Mouse (Mus musculus) kidney, embryonic 15.5 days (tissue): ENCODE measurements at regions not wholly inside any gene's neighbourhood (a gene's known extent, or its start where the extent isn't known, plus 50 kb on each side); places are given as distances from the start of the nearest gene placed in this dataset.

Experiments used
- ATAC-seq: fragments of 200-750 bp; cut with Nextera tagmentation; replicated peaks from 2 replicates; pipeline ENCODE4 v1.8.0; 2017; ENCODE audit warnings: moderate TSS enrichment; ENCODE audit not compliant: low FRiP score
- H3K27ac ChIP-seq: fragments of 300-500 bp; sonication (generic); 2 replicates; pipeline ENCODE4 v1.5.1; 2015; ENCODE audit warnings: mild to moderate bottlenecking, inconsistent platforms
- H3K27me3 ChIP-seq: fragments of 300-500 bp; sonication (generic); 2 replicates; pipeline ENCODE4 v1.6.1; 2015; ENCODE audit warnings: inconsistent platforms
- H3K36me3 ChIP-seq: fragments of 300-500 bp; sonication (generic); 2 replicates; pipeline ENCODE4 v1.6.1; 2015; ENCODE audit warnings: inconsistent platforms
- H3K4me1 ChIP-seq: fragments of 300-500 bp; sonication (generic); 2 replicates; pipeline ENCODE4 v1.6.1; 2015; ENCODE audit warnings: inconsistent platforms
- H3K4me2 ChIP-seq: fragments of 300-500 bp; sonication (generic); 2 replicates; pipeline ENCODE4 v1.6.1; 2015; ENCODE audit warnings: moderate library complexity, mild to moderate bottlenecking, inconsistent platforms
- H3K4me3 ChIP-seq: fragments of 300-500 bp; sonication (generic); replicated peaks from 2 replicates; pipeline ENCODE4 v1.5.1; 2015; ENCODE audit warnings: mild to moderate bottlenecking, inconsistent platforms
- H3K9ac ChIP-seq: fragments of 300-500 bp; sonication (generic); 2 replicates; pipeline ENCODE4 v1.6.1; 2015; ENCODE audit warnings: mild to moderate bottlenecking, inconsistent platforms
- H3K9me3 ChIP-seq: fragments of 300-500 bp; sonication (generic); replicated peaks from 2 replicates; pipeline ENCODE4 v1.6.1; 2016; ENCODE audit warnings: inconsistent platforms
- WGBS: fragments of 180-500 bp; shearing (Covaris S2); methylation state at CpG from one replicate; pipeline ENCODE4 v1.1.7; 2015; ENCODE audit warnings: mixed read lengths; 5-methylcytosine and 5-hydroxymethylcytosine counted together

DNA sequence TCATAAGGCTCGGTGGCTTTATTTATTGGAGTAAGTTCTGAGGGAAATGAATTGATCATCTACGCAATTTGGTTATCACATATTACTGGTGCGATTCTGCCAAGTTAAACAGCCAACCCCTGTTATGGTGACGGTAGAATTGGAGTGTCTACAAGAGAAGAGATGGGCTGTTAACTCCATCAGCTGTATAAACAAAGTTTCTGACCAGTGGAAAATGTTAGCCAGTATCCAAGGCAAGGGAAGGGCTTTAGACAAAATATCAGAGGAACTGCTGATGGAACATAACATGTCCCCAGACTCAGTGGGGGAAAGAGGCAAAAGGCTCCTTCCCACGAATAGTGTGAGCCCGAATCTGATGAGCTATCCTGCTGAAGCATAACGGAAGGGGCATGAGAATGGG is 560.9 kb downstream of the Ebf1 start:
- WGBS: 72% methylated on average over 7 of the region's 7 CpGs
- ATAC-seq: no peak

DNA sequence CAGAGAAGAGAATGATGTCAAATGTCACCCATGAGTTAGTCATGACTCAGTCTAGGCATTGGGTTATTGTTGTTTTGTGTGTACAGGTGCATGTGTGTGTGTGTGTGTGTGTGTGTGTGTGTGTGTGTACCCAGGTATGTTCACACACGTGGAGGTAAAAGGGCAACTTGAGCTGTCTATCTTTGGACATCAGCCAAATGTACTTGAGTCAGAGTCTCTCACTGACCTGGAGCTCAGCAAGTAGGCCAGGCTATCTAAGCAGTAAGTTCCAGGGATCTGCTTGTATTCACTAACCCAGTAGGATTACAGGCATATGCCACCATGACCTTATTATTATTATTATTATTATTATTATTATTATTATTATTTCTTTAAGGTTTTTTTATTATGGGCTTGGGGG is 561.9 kb downstream of the Ebf1 start:
- no peaks in the 10 kb centered on the region for H3K9me3 ChIP-seq
- no peak overlapping the region for H3K9ac ChIP-seq
- no peaks in the 10 kb centered on the region for H3K36me3 ChIP-seq
- peaks cover 6% of the 10 kb centered on the region for H3K4me1 ChIP-seq
- WGBS: 86% methylated on average over 1 of the region's 1 CpGs
- no peak overlapping the region for H3K4me2 ChIP-seq
- H3K27me3 ChIP-seq: no peaks in the 10 kb centered on the region
- no peak overlapping the region for H3K4me3 ChIP-seq
- no peak for ATAC-seq
- no peak overlapping the region for H3K27ac ChIP-seq

More for the DNA sequence above, 560.9 kb downstream of the Ebf1 start:
- peaks cover 6% of the 10 kb centered on the region for H3K4me1 ChIP-seq
- H3K4me2 ChIP-seq: no peak overlapping the region
- H3K36me3 ChIP-seq: no peaks in the 10 kb centered on the region
- no peak overlapping the region for H3K9ac ChIP-seq
- no peak overlapping the region for H3K27ac ChIP-seq
- H3K27me3 ChIP-seq: no peaks in the 10 kb centered on the region
- no peak overlapping the region for H3K4me3 ChIP-seq
- no peaks in the 10 kb centered on the region for H3K9me3 ChIP-seq

DNA sequence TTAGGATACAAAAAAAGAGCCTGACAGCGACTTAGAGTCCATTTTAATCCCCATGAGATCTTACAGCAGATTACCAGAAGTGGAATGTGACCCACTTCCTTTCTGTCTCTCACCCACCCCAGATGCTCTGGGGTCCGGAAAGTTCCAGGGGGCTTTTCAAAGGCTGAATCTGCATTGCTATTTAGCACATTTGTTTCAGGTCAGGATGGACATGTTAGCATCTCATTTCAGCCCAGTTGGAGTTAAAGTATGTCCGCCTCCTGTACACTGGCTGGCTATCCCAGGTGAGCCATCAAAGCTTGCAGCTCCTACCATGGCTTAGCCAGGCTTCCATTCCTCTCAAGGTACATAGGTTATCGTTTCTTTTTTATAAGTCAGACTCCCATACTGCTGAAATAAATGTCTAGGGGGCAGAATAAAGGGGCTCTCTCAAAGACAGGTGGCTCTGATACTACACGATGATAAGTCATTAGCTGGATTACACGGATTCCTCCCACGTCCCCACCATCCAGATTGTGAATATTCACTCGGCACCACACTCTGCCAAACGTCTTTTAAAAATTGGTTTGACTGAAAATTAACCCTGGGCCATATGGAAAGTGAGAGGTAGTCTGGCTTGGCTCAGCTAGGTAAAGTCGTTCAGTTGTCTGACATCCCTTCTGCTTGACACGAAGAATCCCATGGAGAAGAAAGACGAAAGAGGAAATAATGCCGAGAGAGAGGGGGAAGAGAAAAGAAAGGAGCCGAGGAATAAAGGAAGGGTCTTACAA is 573.7 kb downstream of the Ebf1 start:
- Histone ChIP-seq H3K36me3 (no peaks in the 10 kb centered on the region), H3K9me3 (no peaks in the 10 kb centered on the region), H3K9ac (no peak overlapping the region), H3K4me2 (no peak overlapping the region), H3K4me3 (no peak overlapping the region), H3K4me1 (no peaks in the 10 kb centered on the region), H3K27me3 (no peaks in the 10 kb centered on the region), H3K27ac (no peak overlapping the region)
- ATAC-seq: no peak
- 75% methylated on average over 14 of the region's 14 CpGs for WGBS

DNA sequence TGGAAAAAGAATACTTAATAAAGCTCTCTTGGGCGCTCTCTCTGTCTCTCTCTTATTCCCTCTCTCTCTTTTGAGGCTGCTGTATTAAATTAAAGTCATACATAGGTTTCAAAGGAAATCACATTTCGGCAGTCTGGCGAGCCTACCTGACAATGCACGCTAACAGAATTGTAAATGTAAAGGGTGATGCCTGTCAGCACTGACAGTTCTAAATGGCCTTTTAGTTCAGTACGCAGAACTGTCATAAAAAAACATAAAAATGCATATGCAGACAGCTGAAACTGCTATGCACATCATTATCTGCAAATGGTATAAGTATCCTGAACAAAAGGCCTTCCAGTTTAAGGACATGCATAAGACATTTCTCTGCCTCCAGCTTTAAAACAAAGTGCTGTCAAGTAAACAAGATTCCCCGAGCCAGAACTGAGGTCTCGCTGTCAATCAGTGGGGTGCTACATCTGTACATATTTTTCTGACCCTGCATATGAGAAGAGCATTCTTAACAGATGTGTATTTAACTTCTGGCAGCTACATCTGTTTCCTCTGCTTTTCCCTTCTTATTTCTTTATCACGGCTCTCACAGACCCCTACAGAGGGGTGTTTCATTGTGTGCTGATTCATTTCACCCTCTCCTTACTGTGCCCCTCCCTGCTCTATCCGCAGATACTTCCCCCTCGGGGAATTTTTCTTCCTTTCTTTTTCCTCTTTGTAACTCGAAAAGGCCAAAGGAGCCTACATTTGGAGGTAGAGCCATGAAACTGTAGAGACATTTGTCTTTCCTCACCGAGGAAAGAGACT is 574.5 kb downstream of the Ebf1 start:
- no peak overlapping the region for H3K4me2 ChIP-seq
- no peak for ATAC-seq
- H3K27me3 ChIP-seq: no peaks in the 10 kb centered on the region
- no peak overlapping the region for H3K27ac ChIP-seq
- no peaks in the 10 kb centered on the region for H3K9me3 ChIP-seq
- no peak overlapping the region for H3K4me3 ChIP-seq
- H3K9ac ChIP-seq: no peak overlapping the region
- WGBS: 72% methylated on average over 12 of the region's 12 CpGs
- no peaks in the 10 kb centered on the region for H3K36me3 ChIP-seq
- no peaks in the 10 kb centered on the region for H3K4me1 ChIP-seq

DNA sequence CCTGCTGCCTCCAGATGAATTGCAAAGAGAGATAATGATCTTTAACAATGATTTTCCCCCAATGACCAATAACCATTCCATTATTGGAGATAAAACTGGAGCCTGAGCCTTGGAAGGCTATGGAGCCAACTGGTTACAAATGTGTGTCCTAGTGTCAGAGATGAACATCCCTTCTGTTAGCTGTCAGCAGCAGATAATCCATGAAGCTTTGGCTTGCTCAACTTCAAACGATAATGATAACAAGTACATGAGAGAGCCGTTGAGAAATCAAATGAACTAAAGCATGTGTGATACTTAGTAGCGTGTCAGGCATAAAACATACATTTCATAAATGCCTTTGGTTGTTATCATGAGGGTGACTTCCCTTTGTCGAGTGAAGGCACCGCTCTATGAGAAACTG is 576.2 kb downstream of the Ebf1 start:
- Histone ChIP-seq H3K9me3 (no peaks in the 10 kb centered on the region), H3K4me3 (no peak overlapping the region), H3K27ac (no peak overlapping the region), H3K36me3 (no peaks in the 10 kb centered on the region), H3K4me2 (no peak overlapping the region), H3K9ac (no peak overlapping the region), H3K27me3 (no peaks in the 10 kb centered on the region), H3K4me1 (no peaks in the 10 kb centered on the region)
- ATAC-seq: no peak
- 89% methylated on average over 5 of the region's 5 CpGs for WGBS

DNA sequence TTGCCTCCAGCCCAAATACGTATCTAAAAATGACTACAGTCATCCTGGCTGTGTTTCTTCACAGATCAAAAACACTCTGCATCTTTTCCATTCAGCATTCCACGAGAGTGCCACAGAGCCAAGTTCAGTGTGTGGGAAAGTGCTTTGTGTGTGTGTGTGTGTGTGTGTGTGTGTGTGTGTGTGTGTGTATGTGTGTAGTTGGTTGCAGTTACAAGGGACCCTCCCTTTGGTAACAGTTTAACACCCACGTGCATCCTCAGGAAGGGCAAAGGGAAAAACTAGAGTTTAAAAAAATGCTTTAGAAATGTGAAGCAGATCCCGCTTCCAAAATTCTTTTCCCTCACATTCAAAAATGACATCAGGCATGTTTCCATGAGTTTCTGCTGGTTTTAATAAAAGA is 582.4 kb downstream of the Ebf1 start:
- Histone ChIP-seq H3K4me2 (no peak overlapping the region), H3K27ac (no peak overlapping the region), H3K36me3 (no peaks in the 10 kb centered on the region), H3K4me3 (no peak overlapping the region), H3K27me3 (no peaks in the 10 kb centered on the region), H3K4me1 (no peaks in the 10 kb centered on the region), H3K9ac (no peak overlapping the region), H3K9me3 (no peaks in the 10 kb centered on the region)
- WGBS: 77% methylated on average over 4 of the region's 4 CpGs
- ATAC-seq: no peak

DNA sequence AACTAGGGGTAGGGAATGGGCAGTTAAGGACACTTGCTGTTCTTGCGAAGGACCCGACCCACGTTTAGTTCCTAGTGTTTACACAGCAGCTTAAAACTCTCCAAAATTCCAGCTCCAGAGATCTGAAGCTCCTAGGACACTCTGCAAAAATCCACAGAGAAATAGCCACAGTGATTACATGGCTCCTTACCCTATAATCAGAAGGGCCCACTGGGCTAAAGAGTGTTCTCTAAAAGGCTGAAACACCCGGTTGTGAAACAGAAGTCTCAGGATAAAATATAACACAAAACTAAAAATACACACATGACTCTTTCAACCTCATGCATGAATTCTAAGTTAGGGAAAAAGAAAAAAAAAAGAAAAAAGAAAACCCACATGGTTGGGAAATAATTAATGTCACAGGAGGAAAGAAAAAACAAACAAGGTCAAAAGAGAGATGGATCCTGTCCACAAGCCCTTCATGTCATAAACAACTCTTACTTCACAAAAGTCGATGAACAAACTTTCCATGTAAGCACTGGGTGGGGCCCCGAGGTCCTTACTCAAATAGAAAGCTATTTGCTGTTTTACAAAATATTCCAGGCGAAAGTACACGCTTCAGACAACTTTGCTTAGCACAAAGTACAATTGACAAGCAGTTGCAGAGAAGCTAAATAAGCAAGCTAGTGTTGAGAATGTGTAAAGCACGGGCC is 583.7 kb downstream of the Ebf1 start:
- Histone ChIP-seq H3K9ac (no peak overlapping the region), H3K27ac (no peak overlapping the region), H3K9me3 (no peaks in the 10 kb centered on the region), H3K4me2 (no peak overlapping the region), H3K4me1 (no peaks in the 10 kb centered on the region), H3K4me3 (no peak overlapping the region), H3K36me3 (no peaks in the 10 kb centered on the region), H3K27me3 (no peaks in the 10 kb centered on the region)
- no peak for ATAC-seq
- WGBS: 59% methylated on average over 9 of the region's 9 CpGs

DNA sequence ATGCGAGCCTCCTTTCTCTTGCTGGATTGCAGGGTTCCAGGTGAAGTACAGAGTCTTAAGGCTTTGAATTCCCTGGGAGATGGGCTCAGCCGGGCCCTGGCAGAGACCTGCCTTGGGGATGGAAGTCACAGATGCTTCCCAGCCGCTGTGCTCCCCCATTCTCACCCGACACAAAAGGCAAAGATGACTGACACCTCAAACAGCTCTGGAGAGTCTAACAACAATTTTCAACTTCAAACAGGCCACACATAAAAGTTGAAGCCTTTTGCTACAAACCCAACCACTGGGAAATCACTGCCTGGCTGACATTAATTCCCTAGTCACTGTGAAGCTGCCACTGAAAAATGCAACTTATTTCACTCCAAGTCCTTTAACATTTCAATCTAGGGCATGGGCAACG is 586.3 kb downstream of the Ebf1 start:
- no peaks in the 10 kb centered on the region for H3K27me3 ChIP-seq
- no peak overlapping the region for H3K4me2 ChIP-seq
- H3K4me1 ChIP-seq: no peaks in the 10 kb centered on the region
- H3K27ac ChIP-seq: no peak overlapping the region
- no peak overlapping the region for H3K4me3 ChIP-seq
- H3K9ac ChIP-seq: no peak overlapping the region
- H3K9me3 ChIP-seq: no peaks in the 10 kb centered on the region
- no peak for ATAC-seq
- no peaks in the 10 kb centered on the region for H3K36me3 ChIP-seq
- WGBS: 72% methylated on average over 5 of the region's 5 CpGs

DNA sequence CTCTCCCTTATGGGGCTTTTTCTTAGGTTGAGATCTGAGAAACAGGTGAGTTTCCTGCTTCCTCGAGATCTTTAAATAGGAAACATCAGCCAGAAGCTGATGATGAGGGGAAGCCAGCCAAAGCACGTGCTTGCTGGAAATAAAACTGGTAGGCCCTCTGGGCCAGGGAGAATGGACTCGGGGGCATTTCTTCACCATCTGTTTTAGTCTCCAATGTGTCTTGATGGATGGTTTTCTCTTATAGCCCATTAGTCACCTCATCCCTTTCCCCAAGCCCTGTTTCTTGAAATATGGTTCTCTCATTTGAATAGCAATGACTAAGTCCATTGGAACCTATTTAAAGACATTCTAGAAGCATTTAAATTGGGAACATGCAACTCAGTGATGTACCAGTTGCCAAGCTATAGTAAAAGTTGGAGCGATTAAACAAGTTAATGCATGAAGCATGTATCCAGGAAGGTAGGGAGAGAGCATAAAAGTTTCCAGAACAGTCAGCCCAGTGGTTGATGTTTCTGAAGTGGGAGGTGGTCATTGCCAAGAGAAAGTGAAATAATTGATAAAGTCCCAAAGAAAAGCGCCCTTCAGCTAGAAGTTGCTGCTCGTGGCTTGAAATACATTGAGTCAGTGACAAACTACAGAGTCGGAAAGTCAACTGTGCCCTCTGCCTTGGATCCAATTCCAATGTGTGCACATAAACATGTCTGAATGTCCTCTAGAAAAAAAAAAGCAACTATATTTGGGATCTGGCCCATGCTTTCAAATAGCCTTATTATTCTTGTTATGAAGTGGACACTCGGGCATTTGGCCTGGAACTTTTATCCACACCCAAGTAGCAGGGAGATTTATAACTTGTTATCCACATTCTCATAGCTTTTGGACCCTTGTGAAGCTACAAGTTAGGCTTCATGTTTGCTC is 589.8 kb downstream of the Ebf1 start:
- no peak for ATAC-seq

DNA sequence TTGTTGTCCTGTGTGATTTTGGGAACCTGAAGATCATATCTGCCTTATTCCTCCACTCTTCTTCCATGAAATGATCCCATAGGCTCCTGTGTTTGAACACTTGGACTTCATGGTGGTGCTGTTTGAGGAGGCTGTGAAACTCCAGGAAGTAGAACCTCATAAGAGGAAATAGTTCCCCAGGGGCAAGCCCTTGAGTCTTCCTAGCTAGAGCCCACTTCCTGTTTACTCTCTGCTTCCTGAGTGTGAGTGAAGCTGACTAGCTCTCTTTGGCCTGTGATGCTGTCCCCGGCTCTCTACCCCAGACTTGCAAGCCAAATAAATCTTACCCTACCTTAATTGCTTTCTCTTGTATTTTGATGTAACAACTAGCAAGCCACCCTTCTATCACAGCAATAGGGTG is 597.0 kb downstream of the Ebf1 start:
- no peaks in the 10 kb centered on the region for H3K4me1 ChIP-seq
- no peak overlapping the region for H3K9ac ChIP-seq
- no peaks in the 10 kb centered on the region for H3K36me3 ChIP-seq
- 59% methylated on average over 1 of the region's 1 CpGs for WGBS
- H3K4me2 ChIP-seq: no peak overlapping the region
- ATAC-seq: no peak
- no peak overlapping the region for H3K27ac ChIP-seq
- H3K9me3 ChIP-seq: no peaks in the 10 kb centered on the region
- no peaks in the 10 kb centered on the region for H3K27me3 ChIP-seq
- no peak overlapping the region for H3K4me3 ChIP-seq

More for the DNA sequence above, 589.8 kb downstream of the Ebf1 start:
- no peaks in the 10 kb centered on the region for H3K4me1 ChIP-seq
- H3K9me3 ChIP-seq: no peaks in the 10 kb centered on the region
- no peaks in the 10 kb centered on the region for H3K27me3 ChIP-seq
- H3K36me3 ChIP-seq: no peaks in the 10 kb centered on the region
- WGBS: 70% methylated on average over 8 of the region's 8 CpGs
- H3K4me2 ChIP-seq: no peak overlapping the region
- H3K4me3 ChIP-seq: no peak overlapping the region
- no peak overlapping the region for H3K9ac ChIP-seq
- no peak overlapping the region for H3K27ac ChIP-seq

DNA sequence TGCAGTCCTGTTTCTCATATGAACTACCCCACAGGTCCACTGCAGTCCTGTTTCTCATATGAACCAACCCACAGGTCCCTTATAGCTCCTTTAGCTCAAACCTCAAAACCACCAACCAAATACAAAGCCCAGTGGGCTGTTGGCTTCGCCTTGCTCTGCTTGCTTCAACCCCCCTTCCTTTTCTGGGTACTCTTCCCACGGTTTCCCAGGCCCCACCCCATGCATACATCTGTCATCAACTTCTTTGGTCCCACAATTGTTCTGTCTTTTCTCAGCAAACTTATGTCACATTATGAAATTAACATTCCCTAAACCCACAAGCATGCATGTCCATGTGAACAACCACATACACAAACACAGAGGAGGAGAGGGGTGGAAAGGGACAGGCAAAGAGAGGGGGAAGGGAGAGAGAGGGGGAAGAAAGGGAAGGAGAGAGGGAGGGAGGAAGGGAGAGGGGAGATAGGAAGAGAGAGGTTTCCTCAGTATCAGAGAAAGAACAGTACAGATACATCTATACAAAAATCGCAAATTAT is 599.9 kb downstream of the Ebf1 start:
- Histone ChIP-seq H3K9ac (no peak overlapping the region), H3K36me3 (no peaks in the 10 kb centered on the region), H3K4me2 (no peak overlapping the region), H3K9me3 (no peaks in the 10 kb centered on the region), H3K4me3 (no peak overlapping the region), H3K4me1 (no peaks in the 10 kb centered on the region), H3K27ac (no peak overlapping the region), H3K27me3 (no peaks in the 10 kb centered on the region)
- 70% methylated on average over 3 of the region's 3 CpGs for WGBS
- ATAC-seq: no peak
